Mouse (Mus musculus) induced T-regulatory cell, adult 2 months (primary cell): ENCODE measurements at regions not wholly inside any gene's neighbourhood (a gene's known extent, or its start where the extent isn't known, plus 50 kb on each side); places are given as distances from the start of the nearest gene placed in this dataset.

ENCODE experiments used
- DNase-seq: peaks from one replicate; pipeline ENCODE4 v3.0.0-alpha.2; 2012; ENCODE audit warnings: low read depth

GRCm38 (mm10) chr3:147967866-147968265 is 1022.5 kb downstream of the Adgrl2 start:
- DNase-seq = no peak

- DNase-seq = no peak
Measured at GRCm38 (mm10) chr3:147967261-147967660, 1023.1 kb downstream of the Adgrl2 start.

DNA sequence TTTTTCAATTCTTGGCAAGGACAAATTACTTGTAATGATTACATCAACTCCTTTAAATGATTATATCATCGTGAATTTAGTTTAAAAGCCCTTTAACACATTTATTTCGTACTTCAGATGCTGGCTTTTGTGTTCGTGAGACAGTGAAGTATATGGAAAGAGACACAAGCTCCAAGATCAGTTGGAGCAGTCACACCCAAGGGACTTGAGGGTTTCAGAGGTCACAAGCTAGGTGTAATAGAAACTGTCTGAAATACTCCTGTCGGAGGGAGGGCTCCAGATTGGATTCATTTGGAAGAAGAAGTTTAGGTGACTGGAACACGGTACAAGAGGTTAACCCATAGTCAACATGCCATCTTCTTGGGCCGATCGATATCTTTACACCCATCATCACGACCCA is 1023.5 kb downstream of the Adgrl2 start:
- DNase-seq = no peak

GRCm38 (mm10) chr3:147966379-147966778 is 1024.0 kb downstream of the Adgrl2 start:
- no peak for DNase-seq

- DNase-seq = no peak
Measured at GRCm38 (mm10) chr3:147963698-147964476, 1026.5 kb downstream of the Adgrl2 start.

- no peak for DNase-seq
Measured at GRCm38 (mm10) chr3:147948041-147948592, 1042.2 kb downstream of the Adgrl2 start.

DNA sequence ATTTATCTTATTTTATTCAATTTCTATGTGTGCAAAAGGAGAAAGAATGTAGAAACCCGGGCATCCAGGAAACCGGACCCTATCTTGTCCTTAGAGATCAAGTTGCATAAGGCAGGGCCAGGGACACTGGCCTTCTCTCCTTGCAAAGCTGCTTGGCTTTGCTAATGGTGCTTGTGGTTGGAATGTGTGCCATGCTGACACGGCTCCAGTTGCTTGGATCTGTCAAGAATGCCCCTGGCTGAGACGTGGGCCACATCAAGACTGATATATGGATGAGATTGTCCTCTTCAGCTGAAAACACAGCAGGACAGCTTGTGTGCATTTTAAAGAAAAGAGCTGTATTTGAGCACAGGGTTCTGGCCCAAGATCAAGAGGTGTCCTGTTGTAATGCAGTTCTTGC is 1047.0 kb downstream of the Adgrl2 start:
- DNase-seq = no peak

DNA sequence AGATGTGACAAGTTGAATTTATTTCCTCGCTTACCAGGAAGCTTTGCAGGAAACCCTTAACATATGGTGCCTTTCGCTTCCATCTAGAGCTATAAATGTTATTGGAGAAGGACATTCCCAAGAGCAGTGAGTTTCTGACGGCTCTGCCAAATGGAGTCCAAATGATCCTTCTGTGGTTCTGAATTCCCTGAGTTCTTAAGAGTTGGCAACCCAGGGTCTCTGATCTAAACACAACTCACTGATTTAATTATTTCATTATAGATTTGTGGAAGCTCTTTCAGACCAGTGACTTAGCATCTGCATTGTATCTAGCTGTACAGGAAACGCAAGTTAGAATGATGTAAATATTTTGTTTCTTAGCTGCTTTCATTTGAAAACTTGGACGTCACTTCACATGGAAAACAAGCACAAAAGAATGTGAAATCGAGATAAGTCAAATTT is 1059.5 kb downstream of the Adgrl2 start:
- DNase-seq = no peak

DNA sequence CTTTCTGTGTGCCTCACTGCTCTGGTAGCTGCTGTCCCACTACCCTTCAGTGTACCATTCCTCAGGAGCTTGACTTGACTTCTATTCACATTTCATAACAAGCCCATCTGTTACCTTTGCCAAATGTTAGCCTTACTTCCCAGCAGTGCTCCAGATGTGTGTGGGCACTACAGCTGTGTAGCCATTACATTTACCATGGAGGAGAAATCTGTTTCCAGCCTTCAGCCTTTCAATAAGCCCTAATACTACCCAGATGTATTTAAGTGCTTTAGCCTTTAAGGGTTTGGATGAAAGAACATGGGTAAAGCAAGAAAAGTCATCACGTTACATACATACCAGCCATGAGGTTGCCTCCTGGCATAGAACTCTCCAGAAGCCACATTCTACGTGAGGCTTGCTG is 1068.0 kb downstream of the Ttll7 start:
- no peak for DNase-seq

DNA sequence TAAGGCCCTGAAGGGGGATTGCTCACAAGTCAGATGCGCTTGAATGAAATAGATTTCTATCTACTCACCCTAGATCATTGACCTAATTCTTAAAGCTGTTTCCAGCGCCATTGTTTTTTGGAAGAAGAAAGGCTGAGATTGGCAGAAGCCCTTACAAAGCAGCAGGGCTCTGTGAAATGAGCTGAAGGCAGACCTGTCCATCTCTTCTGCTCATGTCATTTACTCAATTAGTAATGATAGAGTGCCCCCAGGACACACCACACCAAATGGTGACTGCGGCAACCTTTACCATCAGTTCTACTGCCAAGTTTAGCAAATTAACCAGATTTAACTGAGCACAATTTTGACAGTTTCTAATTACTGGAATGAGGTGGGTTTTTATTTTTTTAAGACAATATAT is 1067.5 kb downstream of the Ttll7 start:
- no peak for DNase-seq

DNA sequence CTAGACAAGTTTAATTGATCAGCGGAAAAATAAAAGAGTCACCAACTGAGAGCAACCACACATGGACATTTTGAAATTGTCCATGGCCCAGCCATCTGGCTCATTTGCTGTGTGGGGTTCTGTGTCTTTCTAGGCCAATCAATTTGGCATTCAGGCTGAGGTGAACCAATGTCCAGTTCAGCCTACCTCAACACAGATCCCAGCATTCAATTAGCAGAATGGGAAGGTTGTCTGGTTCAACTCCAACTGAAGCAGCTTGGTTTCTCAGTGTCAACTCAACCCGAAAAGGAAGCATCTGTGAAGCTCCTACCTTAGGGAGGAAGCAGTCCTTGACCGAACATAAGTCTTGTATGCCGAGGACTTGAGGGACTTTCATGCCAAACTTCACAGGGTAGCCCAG is 1067.0 kb downstream of the Ttll7 start:
- DNase-seq = no peak

DNA sequence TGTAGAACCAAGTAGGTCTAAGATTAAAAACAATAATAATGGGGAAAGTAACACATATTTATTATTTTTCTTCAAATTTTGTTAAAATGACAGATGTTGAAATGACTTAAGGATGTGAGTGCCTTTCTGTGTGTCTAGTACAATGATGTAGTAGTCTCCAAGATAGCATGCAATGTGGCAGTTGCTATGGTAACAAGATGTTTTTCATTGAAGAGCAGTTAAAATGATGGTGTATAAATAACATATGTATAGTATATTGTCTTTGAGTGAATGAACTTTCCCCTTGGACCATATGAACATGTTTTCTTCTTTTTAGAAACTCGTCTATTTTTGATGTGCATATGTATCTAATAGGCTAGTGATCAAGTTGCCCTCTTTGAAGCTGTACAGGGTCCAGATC is 1044.6 kb downstream of the Ttll7 start:
- no peak for DNase-seq

GRCm38 (mm10) chr3:147891682-147892081 is 1039.5 kb downstream of the Ttll7 start:
- DNase-seq = no peak

- no peak for DNase-seq
Measured at GRCm38 (mm10) chr3:147886261-147886893, 1034.2 kb downstream of the Ttll7 start.

- no peak for DNase-seq
Measured at GRCm38 (mm10) chr3:147882936-147883645, 1030.9 kb downstream of the Ttll7 start.

GRCm38 (mm10) chr3:147878690-147879089 is 1026.5 kb downstream of the Ttll7 start:
- DNase-seq = no peak

DNA sequence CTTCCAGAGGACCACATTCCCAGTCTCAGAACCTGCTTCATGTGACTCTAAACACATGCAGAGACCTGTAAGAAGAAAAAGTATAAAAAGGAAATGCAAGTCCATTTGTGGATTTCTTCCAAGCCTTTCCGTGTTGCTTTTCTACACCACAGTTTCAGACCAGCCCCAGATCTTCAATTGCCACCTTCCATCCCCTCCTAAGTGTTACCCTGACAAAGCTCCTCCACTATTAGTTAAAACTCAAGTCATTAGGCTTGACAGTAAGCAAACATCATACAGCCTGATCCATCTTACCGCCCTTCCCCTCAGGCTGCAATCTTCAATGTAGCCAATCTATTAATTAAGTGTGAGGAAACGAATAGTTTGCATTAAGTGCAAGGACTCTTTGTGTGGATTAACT is 1016.1 kb downstream of the Ttll7 start:
- DNase-seq = no peak

- no peak for DNase-seq
Measured at GRCm38 (mm10) chr3:147853346-147853745, 1001.2 kb downstream of the Ttll7 start.

DNA sequence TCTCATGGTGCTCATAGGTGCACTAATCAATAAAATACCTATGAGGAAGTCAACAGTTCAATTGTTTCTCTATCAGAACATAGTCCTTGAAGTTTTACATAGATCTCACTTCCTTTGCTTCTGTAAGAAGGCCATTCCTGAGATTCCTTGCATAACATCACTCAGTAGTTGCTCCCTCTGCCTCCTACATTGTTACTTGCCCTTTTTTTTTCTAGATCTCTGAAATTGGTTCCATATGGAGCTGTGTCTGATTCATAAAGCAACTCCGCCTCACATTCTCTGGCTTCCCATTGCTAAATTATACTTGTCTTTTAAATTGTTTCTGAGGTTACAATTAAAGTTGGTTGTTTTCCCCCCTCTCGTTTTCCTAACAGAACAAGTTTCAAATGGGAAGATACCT is 1000.7 kb downstream of the Ttll7 start:
- DNase-seq = no peak

- no peak for DNase-seq
Measured at GRCm38 (mm10) chr3:147841357-147841756, 989.2 kb downstream of the Ttll7 start.

DNA sequence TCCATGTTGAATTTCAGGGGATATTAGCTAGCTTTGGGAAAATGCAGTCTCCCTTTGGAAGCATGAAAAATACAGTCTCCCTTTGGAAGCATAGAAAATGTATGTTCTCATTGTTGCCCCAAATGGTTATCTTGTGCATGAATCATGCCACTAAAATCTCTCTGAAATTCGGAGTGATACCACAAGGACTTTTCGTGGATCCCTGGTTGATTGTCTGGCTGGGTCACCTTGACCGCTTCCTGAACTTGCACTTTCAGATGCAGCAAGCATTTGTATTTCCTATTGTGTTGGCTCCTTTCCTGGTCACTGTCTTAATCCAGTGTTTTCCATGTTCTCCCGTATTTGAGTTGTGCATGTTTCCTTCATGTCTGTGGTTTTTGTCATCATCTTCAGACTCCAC is 986.6 kb downstream of the Ttll7 start:
- DNase-seq = no peak

DNA sequence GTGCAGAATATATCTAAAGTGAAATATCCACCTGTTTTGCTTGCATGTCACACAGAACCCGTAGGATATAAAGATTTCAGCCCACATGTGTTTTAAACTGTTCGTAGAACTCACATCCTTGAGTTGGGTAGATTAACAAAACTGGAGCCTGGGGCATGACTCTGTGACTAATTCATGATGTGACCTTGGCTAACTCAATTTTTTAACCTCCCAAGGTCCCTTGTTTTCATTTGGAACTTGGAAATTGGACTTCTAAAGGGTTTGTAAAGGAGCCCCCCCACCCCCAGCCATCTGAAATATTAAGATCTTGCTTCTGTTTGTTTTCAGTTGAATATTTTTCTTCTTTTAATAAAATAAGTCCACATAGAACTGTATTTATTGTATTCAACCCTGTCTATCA is 983.5 kb downstream of the Ttll7 start:
- no peak for DNase-seq

GRCm38 (mm10) chr3:147825337-147825736 is 973.2 kb downstream of the Ttll7 start:
- DNase-seq = no peak
